Mouse (Mus musculus): ENCODE measurements around the gene Ppp4c. TPM values are rescaled to one million over a fixed set of nuclear protein-coding genes. Genes with fewer than 3 reads are reported as not detected.

Gene Ppp4c
- polyA plus RNA-seq (2012; rRNA removed): 84.5 and 85.1 TPM in 2 replicates

DNA sequence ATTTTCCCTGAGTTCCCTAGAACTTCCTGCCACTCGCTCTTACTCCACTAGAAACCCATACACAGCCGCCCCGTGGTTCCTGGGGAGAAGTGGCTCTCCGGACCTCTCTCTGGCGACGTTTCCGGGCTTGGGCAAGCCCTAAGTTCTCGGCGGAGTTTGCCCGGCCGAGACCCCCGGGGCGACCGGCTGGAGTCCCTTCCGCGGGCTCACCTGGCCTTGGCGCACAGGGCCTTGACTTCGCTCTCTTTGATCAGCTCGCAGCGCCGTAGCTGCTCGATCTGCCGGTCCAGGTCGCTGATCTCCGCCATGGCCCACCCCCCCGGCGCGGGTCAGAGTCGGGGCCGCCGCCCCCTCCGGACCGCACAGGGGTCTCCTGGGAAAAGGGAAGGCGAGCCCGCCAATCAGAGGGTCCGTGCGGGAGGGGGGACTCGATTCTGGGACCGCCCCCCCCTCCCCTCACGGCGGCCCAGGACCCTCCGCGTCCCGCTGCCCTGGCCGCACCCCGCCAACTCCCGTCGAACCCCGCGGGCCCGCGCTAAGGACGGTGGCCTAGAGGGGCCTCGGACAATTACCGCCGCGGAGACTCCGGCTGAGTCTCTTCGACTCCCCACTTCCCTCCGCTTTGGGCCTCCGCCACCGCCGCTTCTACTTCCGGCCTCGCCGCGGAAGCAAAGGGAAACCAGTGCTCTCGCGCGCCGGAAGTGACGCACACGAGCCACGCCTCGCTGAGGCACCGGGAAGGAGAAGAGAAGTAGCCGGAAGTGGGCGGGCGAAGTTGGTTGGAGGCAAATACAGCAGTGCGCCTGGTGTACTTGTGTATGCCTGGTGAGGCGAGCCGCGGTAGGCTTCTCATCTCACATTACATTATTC is at the start of gene Ppp4c:
Gene Ppp4c, minus strand, starts transcription at position 646 of the 870 bp plus-strand sequence.
- DNase-seq (ENCODE audit: extremely low spot score in 1 of 2, low spot score in 1 of 2): peak; percentile 93 to 98

GRCm38 (mm10) chr7:126833294-126833693 is 41.0 kb upstream of the Ppp4c start:
- DNase-seq (ENCODE audit: extremely low spot score in 1 of 2, low spot score in 1 of 2): no peak

GRCm38 (mm10) chr7:126832036-126832598 is 39.8 kb upstream of the Ppp4c start:
- peak in 1 of 2 experiments; percentile 91 for DNase-seq (ENCODE audit: extremely low spot score in 1 of 2, low spot score in 1 of 2)

DNA sequence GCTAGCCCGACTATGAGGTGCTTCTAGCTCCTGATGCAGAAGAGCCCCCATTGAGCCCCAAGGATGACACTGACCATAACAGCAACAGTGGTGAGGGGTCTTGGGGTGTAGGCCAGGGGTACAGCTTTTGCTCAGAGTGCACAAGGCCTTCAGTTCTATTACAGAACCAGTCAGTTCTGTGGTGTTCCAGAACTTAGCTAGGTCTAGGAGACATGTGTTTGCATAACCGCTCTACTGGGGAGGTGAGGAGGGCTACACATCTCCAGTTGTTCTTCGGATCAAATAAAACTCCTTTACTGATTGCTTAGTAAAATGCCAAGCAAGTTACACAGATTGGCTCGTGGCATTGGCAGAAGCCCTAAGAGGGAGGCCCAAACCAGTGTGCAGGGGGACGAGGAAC is 39.2 kb upstream of the Ppp4c start, which contains the start of gene 4930451I11Rik:
Gene 4930451I11Rik, minus strand, starts transcription at position 101 of the 400 bp plus-strand sequence.
- no peak for DNase-seq (ENCODE audit: extremely low spot score in 1 of 2, low spot score in 1 of 2)

DNA sequence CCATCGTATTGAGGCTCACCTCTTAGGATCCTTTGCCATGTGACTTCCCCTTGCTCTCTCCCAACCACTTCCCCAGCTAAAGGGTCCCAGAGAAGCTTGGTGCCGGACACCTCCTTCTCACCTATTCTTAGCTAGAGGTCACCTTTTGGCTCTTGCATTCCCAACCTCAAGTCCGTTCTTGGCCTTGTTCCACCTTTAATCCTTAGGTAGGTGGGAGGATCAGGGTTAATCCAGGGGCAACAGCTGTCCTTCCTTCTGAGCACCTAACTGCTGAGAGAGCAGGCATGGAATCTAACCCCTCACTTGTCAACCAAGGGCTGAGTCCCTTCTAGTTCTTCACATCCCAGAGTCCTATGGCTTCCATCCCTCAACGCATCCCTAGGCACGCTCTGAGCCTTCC is 33.7 kb upstream of the Ppp4c start:
- DNase-seq (ENCODE audit: extremely low spot score in 1 of 2, low spot score in 1 of 2): no peak

GRCm38 (mm10) chr7:126825403-126825802 is 33.1 kb upstream of the Ppp4c start:
- DNase-seq (ENCODE audit: extremely low spot score in 1 of 2, low spot score in 1 of 2): no peak

GRCm38 (mm10) chr7:126823940-126824339 is 31.6 kb upstream of the Ppp4c start:
- no peak for DNase-seq (ENCODE audit: extremely low spot score in 1 of 2, low spot score in 1 of 2)

- peak in 1 of 2 experiments; percentile 33 for DNase-seq (ENCODE audit: extremely low spot score in 1 of 2, low spot score in 1 of 2)
Observed at GRCm38 (mm10) chr7:126823202-126823711, 31.0 kb upstream of the Ppp4c start.

DNA sequence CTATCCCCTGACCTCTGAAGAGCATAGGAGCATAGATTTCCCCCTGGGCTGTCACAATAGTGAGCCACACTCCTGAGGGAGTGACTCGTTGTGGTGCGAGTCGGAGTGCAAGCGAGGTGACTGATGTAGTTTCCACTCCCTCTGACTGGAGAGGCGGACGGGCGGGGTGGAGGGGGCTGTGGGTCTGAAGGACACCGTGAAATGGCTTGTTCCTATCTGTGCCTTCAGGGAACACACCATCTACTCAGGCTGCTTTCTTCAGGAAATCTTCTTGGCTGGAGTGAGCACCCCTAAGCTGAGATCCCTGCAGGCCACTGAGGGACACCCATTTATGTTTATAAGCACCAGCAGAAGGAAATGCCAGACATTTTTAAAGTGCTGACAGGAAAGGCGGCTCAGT is 30.4 kb upstream of the Ppp4c start:
- DNase-seq (ENCODE audit: extremely low spot score in 1 of 2, low spot score in 1 of 2): peak in 1 of 2 experiments; percentile 34

DNA sequence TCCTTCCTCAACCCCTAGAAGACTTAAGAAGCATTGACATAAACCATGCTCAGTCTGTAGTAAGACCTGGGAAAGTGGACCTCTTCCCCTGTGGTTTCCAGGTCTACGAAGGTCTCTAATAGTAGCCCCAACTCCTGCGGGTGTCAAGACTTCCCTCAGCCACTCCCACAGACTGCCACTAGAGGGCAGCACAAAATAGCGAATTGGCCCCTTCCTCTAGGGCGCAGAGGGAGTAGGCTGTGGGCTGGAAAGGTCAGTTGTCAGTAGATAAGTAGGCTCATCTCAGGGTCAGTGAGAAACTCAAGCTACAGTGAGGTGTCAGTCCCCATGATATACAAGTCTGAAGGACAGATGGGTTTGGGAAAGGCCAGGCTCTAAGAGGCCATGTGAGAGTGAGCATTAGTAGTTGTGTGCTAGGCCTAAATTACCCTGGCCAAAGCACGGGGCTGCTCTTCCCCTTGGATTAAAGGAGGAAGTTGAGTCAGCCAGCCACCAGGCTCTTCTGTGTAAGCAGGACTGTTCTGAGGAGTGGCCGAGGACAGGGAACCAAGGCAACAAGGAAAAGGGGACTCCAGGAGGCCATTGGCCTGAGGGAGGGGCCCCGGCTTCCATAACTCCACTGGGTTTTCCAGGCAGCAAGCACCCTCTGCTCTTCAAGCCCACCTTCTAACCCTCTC is 29.7 kb upstream of the Ppp4c start:
- DNase-seq (ENCODE audit: extremely low spot score in 1 of 2, low spot score in 1 of 2): peak in 1 of 2 experiments; percentile 92

GRCm38 (mm10) chr7:126818818-126819217 is 26.5 kb upstream of the Ppp4c start:
- DNase-seq (ENCODE audit: extremely low spot score in 1 of 2, low spot score in 1 of 2): no peak

- DNase-seq (ENCODE audit: extremely low spot score in 1 of 2, low spot score in 1 of 2): no peak
Observed at GRCm38 (mm10) chr7:126817595-126817994, 25.3 kb upstream of the Ppp4c start.

DNA sequence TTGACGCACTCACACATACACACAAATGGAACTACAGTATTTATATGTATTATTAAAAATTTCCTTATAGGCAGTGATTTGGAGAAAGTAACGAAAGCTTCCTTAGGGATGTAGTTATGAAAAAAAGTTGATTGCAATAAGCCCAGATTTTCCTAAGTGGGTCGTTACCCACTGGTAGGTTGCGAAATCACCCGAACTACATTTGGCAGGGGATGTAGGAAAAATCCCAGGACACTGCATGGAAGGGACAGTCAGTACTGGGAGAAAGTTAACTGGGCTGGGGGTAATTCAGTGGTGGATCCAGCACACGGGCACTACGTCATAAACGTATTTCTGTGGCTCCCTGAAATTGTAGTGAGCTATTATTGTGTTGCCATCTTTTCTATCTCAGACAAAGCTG is 24.2 kb upstream of the Ppp4c start:
- DNase-seq (ENCODE audit: extremely low spot score in 1 of 2, low spot score in 1 of 2): no peak

DNA sequence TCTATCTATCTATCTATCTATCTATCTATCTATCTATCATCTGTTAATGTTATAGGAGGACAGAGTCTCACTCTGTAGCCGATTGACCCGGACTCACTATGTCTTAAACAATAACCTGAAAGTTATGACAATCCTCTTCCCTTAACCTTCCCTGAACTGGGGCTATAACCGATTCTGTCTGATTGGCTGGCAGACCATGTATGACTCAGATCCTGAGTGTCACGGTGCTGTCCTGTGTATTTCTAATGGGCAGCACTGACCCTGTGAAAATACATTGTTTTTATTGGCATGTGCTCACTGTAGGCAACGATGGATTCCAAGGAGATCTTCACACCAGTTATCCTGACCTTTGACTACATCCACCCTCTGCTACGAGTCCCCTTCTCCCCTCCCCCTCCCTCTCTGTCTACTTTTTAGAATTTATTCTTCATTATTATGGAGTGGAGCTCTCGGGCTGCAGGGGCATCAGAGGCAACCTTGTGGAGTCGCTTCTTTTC is 23.5 kb upstream of the Ppp4c start:
- no peak for DNase-seq (ENCODE audit: extremely low spot score in 1 of 2, low spot score in 1 of 2)

DNA sequence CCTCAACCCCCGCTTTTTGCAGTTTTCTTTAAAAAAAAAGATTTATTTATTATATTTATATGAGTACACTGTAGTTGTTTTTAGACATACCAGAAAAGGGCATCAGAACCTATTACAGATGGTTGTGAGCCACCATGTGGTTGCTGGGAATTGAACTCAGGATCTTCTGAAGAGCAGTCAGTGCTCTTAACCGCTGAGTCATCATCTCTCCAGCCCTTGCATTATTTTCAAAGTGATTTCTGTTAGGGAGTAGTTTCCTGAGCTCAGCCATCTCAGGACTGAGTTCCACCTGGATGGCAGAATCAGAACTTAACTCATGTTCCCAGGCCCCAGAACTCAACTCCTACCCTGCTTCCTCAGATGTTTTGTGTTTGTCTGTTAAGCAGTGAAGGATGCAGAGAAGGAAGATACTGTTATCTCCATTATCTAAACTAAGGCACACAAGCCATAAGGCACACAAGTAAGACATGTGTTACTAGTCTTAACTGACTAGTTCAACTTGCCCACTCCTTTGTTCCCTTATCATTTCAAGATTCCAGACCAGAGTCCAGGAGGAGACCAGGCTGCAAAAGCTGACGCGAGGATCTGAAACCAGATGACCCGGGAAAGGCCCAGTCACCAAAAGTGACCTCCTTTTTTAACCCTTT is 17.6 kb upstream of the Ppp4c start:
- no peak for DNase-seq (ENCODE audit: extremely low spot score in 1 of 2, low spot score in 1 of 2)

- peak; percentile 80 to 94 for DNase-seq (ENCODE audit: extremely low spot score in 1 of 2, low spot score in 1 of 2)
Observed at GRCm38 (mm10) chr7:126808703-126809455, 16.6 kb upstream of the Ppp4c start.

DNA sequence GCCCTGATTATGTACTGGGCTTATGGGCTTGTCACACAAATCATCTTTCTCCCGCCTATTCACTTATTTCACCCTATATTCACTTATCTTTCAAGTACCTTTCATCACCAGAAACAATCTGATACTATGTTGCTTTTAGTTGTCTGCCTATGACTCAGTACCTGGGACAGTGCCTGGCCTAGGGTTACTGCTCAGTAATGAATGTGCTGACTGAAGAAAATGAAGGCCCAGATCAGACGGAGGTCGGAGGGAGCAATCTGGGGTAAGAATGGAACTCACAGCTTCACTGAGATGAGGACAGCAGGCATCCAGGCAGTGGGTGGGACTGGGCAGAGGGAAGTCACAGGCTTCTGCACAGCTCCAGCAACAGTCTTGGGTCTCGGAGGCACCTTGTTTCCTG is 15.1 kb upstream of the Ppp4c start:
- DNase-seq (ENCODE audit: extremely low spot score in 1 of 2, low spot score in 1 of 2): no peak

DNA sequence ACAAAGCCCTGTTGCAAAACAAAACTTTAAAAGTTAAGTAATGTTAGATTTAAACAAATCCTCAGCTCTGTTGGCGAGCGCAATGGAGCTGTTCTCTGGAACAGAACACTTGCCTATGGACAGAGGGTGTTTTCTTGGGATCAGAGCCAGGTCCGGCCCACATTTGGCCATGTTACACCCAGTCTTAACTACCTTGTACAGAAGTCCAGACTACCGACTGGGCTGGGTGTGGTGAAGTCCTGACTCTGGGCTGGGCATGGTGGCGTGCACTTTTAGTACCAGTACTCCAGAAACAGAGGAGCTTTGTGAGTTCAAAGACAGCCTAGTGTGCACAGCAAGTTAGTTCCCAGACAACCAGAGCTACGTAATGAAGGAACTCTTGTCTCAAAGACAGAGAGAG is 14.7 kb upstream of the Ppp4c start:
- no peak for DNase-seq (ENCODE audit: extremely low spot score in 1 of 2, low spot score in 1 of 2)

- no peak for DNase-seq (ENCODE audit: extremely low spot score in 1 of 2, low spot score in 1 of 2)
Observed at GRCm38 (mm10) chr7:126803751-126804150, 11.5 kb upstream of the Ppp4c start.

DNA sequence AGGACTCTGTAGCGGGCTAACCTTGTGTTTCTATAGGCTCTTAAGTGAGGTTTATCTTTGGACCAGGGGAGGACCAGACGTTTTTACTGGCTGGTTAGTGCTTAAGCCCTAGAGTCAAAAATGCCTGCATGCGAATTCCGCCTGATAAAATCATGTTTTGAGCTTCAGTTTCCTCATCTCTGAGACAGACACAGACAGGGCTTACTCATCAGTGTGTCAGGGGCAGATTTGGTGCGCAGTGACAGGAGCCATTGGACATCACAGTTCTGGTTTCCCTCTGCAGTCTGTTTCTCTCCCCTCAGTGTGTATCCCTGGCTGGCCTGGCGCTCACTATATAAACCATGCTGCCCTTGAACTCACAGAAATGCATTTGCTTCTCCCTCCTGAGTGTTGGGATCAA is 10.9 kb upstream of the Ppp4c start:
- no peak for DNase-seq (ENCODE audit: extremely low spot score in 1 of 2, low spot score in 1 of 2)

Measured in frontal cortex, adult 2 months (tissue).